Mouse (Mus musculus) heart, embryonic 15.5 days (tissue): ENCODE data around the gene Pou2f2. TPM values are rescaled to one million over a fixed set of nuclear protein-coding genes. Genes with fewer than 3 reads are reported as not detected.

Experiments used
- ATAC-seq: fragments of 200-750 bp; cut with Nextera tagmentation; replicated peaks from 2 replicates; pipeline ENCODE4 v1.8.0; 2017; ENCODE audit warnings: low read depth, moderate TSS enrichment; ENCODE audit not compliant: insufficient number of reproducible peaks, insufficient read depth, low FRiP score
- H3K27ac ChIP-seq: fragments of 300-500 bp; sonication (generic); 2 replicates; pipeline ENCODE4 v1.5.1; 2015; ENCODE audit warnings: mild to moderate bottlenecking, inconsistent platforms
- H3K27me3 ChIP-seq: fragments of 300-500 bp; sonication (generic); 2 replicates; pipeline ENCODE4 v1.6.1; 2015; ENCODE audit warnings: inconsistent platforms
- H3K36me3 ChIP-seq: fragments of 300-500 bp; sonication (generic); 2 replicates; pipeline ENCODE4 v1.6.1; 2015; ENCODE audit warnings: mild to moderate bottlenecking, inconsistent platforms
- H3K4me1 ChIP-seq: fragments of 300-500 bp; sonication (generic); replicated peaks from 2 replicates; pipeline ENCODE4 v1.6.1; 2015; ENCODE audit warnings: inconsistent platforms
- H3K4me2 ChIP-seq: fragments of 300-500 bp; sonication (generic); 2 replicates; pipeline ENCODE4 v1.6.1; 2015; ENCODE audit warnings: inconsistent platforms, mild to moderate bottlenecking, moderate library complexity
- H3K4me3 ChIP-seq: fragments of 300-500 bp; sonication (generic); 2 replicates; pipeline ENCODE4 v1.5.1; 2015; ENCODE audit warnings: mild to moderate bottlenecking, inconsistent platforms
- H3K9ac ChIP-seq: fragments of 300-500 bp; sonication (generic); 2 replicates; pipeline ENCODE4 v1.6.1; 2015; ENCODE audit warnings: mild to moderate bottlenecking, inconsistent platforms
- H3K9me3 ChIP-seq: fragments of 300-500 bp; sonication (generic); replicated peaks from 2 replicates; pipeline ENCODE4 v1.6.1; 2016; ENCODE audit warnings: inconsistent platforms
- WGBS: fragments of 180-500 bp; shearing (Covaris S2); methylation state at CpG from one replicate; pipeline ENCODE4 v1.1.7; 2015; ENCODE audit warnings: mixed read lengths; 5-methylcytosine and 5-hydroxymethylcytosine counted together
- polyA plus RNA-seq: library from polyadenylated mRNA; unstranded; fragments of >200 nt; fragmentation: Nextera tagmentation; extraction: Ambion mirVana; gene quantifications from 2 replicates; pipeline ENCODE4 v1.2.1, GENCODE M21; 2015

The Pou2f2 gene
- polyA plus RNA-seq, 1 experiment from 2014 or later: 0.49 TPM

DNA sequence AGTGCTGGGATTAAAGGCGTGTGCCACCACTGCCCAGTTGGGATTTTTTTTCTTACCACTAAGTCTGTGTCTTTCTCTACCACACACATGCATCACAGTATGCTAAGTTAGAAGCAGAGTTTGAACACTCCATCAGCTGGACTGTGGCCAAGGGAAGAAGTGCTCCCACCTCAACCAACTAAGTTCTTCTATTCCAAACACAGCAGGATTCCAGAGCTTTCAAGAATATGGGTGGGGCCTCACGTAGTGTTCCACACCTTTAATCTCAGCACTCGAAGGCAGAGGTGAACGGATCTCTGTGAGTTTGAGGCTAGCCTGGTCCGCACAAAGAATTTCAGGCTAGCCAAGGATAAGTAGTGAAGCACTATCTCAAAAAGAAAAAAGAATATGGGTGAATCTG, 13.4 kb downstream of the Pou2f2 start:
- ATAC-seq: no peak
- no peak overlapping the region for H3K4me3 ChIP-seq
- H3K27me3 ChIP-seq: peaks cover 46% of the 10 kb centered on the region
- no peak overlapping the region for H3K27ac ChIP-seq
- no peaks in the 10 kb centered on the region for H3K9me3 ChIP-seq
- H3K9ac ChIP-seq: no peak overlapping the region
- no peak overlapping the region for H3K4me2 ChIP-seq
- 70% methylated on average over 5 of the region's 5 CpGs for WGBS
- no peaks in the 10 kb centered on the region for H3K36me3 ChIP-seq
- no peaks in the 10 kb centered on the region for H3K4me1 ChIP-seq

DNA sequence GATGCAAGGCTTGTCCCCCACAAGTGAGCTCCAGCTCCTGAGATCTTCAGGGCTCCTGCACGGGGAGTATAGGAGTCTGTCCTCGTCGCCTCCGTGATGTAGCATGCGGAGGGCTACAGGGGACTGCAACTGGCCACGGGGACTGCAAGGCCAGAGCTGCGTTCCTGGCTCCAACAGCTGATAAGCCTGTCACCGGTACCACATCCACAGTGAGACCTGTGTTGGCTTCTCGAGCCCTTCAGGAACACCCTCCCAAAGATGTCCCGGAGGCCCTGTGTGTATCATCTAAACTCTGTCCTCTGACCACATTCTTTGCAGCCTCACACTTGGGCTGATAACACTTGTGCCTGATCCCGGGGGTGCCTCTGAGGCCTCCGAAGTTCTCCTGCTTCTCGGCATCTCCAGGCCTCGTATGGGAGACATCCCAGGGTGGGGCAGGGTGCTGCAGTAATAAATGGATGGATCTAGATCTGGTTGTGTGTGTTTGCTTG, 23.3 kb downstream of the Pou2f2 start:
- Histone ChIP-seq H3K27me3 (peaks cover 69% of the 10 kb centered on the region), H3K27ac (no peak overlapping the region), H3K36me3 (no peaks in the 10 kb centered on the region), H3K4me1 (no peaks in the 10 kb centered on the region), H3K9me3 (no peaks in the 10 kb centered on the region), H3K4me3 (no peak overlapping the region), H3K4me2 (no peak overlapping the region), H3K9ac (no peak overlapping the region)
- ATAC-seq: no peak
- 8% methylated on average over 14 of the region's 14 CpGs for WGBS

DNA sequence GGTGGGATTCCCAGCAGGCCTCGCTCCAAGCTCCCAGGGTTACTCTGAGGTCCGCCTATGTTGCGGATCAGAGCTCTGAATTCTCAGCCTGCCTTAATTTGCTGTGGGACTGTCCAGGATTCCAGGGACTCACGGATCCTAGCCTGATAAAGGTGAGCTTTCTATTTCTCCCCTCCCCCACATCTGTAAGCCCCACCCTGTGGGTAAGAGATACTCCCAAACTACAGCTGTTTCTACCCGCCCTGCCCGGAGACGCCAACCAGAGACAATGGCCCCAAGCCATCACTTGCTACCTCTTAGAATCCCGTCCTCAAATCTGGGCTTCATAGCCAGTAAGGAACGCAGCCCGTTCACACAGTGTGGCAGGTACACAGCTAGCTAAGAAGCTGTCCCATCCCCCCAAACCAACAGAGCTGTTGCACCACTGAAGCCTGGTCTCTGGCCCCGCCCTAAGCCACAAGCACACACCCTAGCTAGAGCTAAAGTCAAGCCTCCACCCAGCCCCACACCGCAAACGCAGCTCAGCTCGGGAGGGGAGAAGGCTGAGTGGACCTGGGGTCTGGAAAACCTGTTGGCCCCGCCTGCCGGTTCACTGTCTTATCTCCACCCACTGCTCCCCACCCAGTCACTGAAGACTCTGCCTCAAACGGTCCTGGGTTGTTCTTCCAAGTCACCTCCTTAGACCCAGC, 23.9 kb downstream of the Pou2f2 start:
- Histone ChIP-seq H3K36me3 (no peaks in the 10 kb centered on the region), H3K9ac (no peak overlapping the region), H3K4me2 (no peak overlapping the region), H3K27me3 (peaks cover 74% of the 10 kb centered on the region), H3K27ac (no peak overlapping the region), H3K9me3 (no peaks in the 10 kb centered on the region), H3K4me3 (no peak overlapping the region), H3K4me1 (no peaks in the 10 kb centered on the region)
- ATAC-seq: no peak; the same call in 1 of the 2 replicates
- WGBS: 8% methylated on average over 17 of the region's 17 CpGs

DNA sequence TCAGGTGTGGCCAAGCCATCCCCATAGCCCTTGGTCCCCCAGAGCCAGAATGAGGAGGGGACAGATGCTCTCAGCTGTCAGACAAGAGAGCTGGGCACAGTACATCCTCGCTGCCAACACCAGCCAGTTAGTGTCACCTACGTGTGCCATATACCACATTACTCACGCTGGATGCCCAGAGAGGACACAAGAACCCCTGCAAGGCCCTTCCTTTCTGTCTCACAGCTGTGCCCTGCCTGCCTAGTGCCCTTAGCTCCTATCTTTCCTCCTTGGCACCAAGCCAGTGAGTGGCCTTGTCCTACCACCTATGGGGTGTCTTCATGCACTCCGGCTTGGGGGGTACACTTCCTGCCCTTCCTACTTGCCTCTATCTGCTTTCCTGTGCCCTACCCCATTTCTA, 24.9 kb downstream of the Pou2f2 start:
- Histone ChIP-seq H3K27ac (no peak overlapping the region), H3K4me2 (no peak overlapping the region), H3K9me3 (no peaks in the 10 kb centered on the region), H3K36me3 (no peaks in the 10 kb centered on the region), H3K4me1 (no peaks in the 10 kb centered on the region), H3K4me3 (no peak overlapping the region), H3K9ac (no peak overlapping the region), H3K27me3 (peaks cover 81% of the 10 kb centered on the region)
- ATAC-seq: no peak
- 62% methylated on average over 4 of the region's 4 CpGs for WGBS

DNA sequence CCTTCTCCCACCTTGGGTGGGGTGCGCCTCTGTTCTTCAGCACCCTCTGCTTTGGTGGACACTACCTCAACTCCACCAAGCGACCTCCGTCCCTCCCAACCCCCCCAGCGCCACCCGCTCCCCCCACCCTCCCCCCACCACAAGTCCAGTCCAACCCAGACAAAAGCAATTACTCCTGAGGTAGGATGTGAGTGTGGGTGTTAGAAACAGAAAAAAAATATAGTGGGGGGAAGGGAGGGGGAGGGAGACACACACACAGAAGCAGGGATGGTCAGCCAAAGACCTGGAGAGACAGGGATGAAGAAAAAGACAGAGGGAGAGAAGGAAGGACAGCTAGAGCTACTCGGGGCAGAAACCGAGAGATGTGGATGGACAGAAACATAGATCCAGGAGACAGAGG, 25.7 kb downstream of the Pou2f2 start:
- Histone ChIP-seq H3K4me2 (no peak overlapping the region), H3K4me1 (no peaks in the 10 kb centered on the region), H3K27me3 (peaks cover 83% of the 10 kb centered on the region), H3K9ac (no peak overlapping the region), H3K27ac (no peak overlapping the region), H3K4me3 (no peak overlapping the region), H3K36me3 (no peaks in the 10 kb centered on the region), H3K9me3 (no peaks in the 10 kb centered on the region)
- no peak for ATAC-seq
- 47% methylated on average over 7 of the region's 7 CpGs for WGBS

DNA sequence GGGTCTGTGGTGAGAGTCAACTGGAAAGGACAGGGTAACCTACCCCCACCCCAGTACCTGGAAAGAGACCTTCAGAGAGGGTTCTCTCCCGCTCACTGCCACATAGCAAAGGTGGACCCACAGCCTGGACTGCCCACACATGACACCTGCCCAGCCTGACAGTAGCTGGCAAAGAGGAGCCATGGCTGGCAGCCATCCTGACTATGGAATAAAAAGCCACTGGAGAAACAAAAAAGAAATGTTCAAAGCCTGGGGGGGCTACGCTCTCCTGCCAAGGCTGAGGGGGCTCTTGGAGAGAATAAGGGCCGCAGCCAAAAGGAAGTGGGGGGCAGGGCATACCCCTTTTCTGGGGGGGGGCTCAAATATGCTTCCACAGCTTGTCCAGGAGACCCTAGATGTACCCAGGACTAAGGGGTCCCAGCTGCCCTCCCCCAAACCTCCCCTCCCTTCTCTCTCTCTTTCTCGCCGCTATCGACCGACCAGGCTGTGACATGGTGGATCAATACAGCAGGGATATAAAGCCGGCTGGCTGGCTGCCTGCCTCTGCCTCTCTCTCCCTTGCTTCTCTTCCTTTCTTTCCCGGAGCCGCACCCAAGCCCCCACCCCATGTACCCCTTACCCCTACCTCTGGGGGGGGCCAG, 27.5 kb downstream of the Pou2f2 start:
- H3K27ac ChIP-seq: no peak overlapping the region
- no peak for ATAC-seq
- H3K4me3 ChIP-seq: no peak overlapping the region
- H3K9me3 ChIP-seq: no peaks in the 10 kb centered on the region
- no peak overlapping the region for H3K4me2 ChIP-seq
- no peaks in the 10 kb centered on the region for H3K4me1 ChIP-seq
- no peaks in the 10 kb centered on the region for H3K36me3 ChIP-seq
- no peak overlapping the region for H3K9ac ChIP-seq
- 52% methylated on average over 10 of the region's 10 CpGs for WGBS
- H3K27me3 ChIP-seq: peaks cover 94% of the 10 kb centered on the region

DNA sequence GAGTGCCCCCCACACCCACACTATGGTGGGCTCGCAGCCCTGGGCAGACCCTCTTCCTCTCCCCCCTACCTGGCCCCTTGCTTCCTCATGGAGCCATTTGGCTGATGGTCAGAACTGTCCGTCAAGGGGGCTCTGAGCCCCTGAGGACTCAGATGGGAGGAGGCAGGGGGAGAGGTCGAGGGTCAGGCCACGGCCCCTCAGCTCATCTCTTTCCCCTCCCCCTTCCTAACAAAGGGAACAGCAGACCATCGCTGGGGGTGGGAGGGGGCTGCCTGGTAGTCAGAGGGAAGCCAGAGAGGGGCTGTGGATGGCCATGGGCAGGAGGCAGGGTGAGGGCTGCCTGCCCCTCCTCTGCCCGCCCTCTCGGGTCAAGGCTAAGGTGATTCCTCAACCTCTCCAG, 28.5 kb downstream of the Pou2f2 start:
- H3K9me3 ChIP-seq: no peaks in the 10 kb centered on the region
- 4% methylated on average over 7 of the region's 7 CpGs for WGBS
- H3K27ac ChIP-seq: no peak overlapping the region
- no peak overlapping the region for H3K4me2 ChIP-seq
- peaks cover 87% of the 10 kb centered on the region for H3K27me3 ChIP-seq
- no peak overlapping the region for H3K4me3 ChIP-seq
- no peaks in the 10 kb centered on the region for H3K36me3 ChIP-seq
- H3K4me1 ChIP-seq: no peaks in the 10 kb centered on the region
- H3K9ac ChIP-seq: no peak overlapping the region
- no peak for ATAC-seq

DNA sequence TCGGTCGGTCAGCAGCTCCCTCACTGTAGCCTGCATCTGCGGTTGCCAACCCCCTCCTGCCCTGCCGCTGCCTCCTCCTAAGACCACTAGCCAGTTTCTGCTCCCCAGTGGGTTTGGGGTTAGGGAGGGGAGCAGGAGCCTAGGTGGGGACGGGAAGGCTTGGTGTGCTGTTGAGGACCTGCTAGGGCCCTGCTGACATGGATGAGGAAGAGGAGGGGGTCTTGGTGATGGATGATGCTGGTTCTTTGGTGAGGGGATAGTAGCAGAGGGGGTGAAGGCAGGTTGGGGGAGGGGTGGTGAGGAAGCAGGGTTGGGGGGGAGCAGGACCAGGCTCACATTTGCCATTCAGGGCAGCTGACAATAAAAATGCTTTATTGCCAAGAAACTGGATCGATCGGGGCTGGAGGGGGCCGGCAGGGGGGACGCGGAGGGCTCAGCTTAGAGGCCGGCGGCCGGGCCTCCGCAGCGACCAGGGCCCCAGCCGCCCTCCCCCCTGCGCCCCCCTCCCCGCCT, 29.3 kb downstream of the Pou2f2 start:
- 4% methylated on average over 13 of the region's 18 CpGs for WGBS
- Histone ChIP-seq H3K4me3 (no peak overlapping the region), H3K9me3 (no peaks in the 10 kb centered on the region), H3K27me3 (peaks cover 86% of the 10 kb centered on the region), H3K27ac (no peak overlapping the region), H3K36me3 (no peaks in the 10 kb centered on the region), H3K4me1 (no peaks in the 10 kb centered on the region), H3K9ac (no peak overlapping the region), H3K4me2 (no peak overlapping the region)
- ATAC-seq: no peak; the same call in 1 of the 2 replicates

DNA sequence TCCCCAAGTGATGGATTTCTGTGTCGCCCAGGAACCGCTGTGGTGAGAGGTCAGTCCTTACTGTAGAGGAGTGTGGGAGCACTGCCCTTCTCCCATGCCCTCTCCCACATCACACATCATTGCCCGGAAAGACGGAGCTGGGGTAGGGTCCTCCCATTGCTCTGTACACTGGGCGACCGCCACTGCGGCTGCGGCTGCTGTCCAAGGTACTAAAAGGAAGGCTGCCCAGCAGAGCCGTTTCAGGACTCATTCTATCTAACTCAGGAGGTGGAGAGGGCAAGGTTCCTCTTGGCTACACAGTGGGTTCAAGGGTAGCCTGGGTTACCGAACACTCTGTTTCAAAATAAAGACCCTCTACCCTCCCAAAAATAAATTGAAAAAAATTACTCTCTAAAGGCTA, 33.6 kb downstream of the Pou2f2 start:
- no peaks in the 10 kb centered on the region for H3K4me1 ChIP-seq
- no peak overlapping the region for H3K9ac ChIP-seq
- 8% methylated on average over 10 of the region's 10 CpGs for WGBS
- ATAC-seq: no peak
- H3K4me3 ChIP-seq: no peak overlapping the region
- no peaks in the 10 kb centered on the region for H3K36me3 ChIP-seq
- H3K27me3 ChIP-seq: peaks cover 51% of the 10 kb centered on the region
- no peak overlapping the region for H3K27ac ChIP-seq
- no peaks in the 10 kb centered on the region for H3K9me3 ChIP-seq
- no peak overlapping the region for H3K4me2 ChIP-seq

DNA sequence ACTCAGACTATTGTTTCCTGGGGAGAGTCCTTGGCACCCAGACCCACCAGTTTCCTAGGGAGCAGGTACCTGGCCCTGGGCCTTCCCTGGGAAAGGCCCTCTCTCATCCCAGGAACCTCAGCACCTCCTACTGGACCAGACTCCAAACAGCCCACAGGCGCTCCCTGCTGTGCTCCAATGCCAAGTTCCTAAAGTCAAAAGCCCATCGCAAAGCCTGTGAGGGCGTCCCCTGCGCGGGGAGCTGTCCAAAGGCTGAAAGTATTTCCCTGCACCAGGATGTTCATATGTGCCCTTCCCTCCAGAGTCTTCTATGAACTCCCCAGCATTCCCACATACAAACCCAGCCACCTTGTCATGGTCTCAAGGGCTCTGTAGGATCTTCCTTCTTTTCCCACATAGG, 37.8 kb downstream of the Pou2f2 start:
- Histone ChIP-seq H3K4me3 (no peak overlapping the region), H3K9ac (no peak overlapping the region), H3K4me2 (no peak overlapping the region), H3K27me3 (peaks cover 29% of the 10 kb centered on the region), H3K36me3 (no peaks in the 10 kb centered on the region), H3K4me1 (no peaks in the 10 kb centered on the region), H3K9me3 (no peaks in the 10 kb centered on the region), H3K27ac (no peak overlapping the region)
- ATAC-seq: 0 out of 2 replicates have a peak, but pooled peaks have one; percentile 27
- under 1% methylated on average over 5 of the region's 5 CpGs for WGBS

DNA sequence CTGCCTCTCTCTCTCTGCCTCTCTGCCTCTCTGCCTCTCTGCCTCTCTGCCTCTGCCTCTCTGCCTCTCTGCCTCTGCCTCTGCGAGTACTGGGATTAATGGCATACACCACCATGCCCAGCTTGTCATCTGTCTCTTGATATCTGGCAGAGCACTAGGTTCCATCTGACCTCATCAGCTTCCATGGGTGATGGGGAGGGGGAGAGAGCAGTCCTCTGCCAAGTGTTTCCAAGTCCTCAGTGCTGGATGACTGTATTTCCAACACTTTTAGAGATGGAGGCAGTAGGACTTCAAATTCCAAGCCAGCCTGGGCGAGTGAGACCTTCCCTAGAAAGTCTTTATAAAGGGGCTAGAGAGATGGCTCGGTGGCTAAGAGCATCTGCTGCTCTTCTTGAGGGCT, 42.0 kb downstream of the Pou2f2 start:
- Histone ChIP-seq H3K27me3 (peaks cover 51% of the 10 kb centered on the region), H3K9ac (no peak overlapping the region), H3K4me2 (no peak overlapping the region), H3K36me3 (no peaks in the 10 kb centered on the region), H3K4me1 (peaks cover 3% of the 10 kb centered on the region), H3K4me3 (no peak overlapping the region), H3K27ac (no peak overlapping the region), H3K9me3 (no peaks in the 10 kb centered on the region)
- ATAC-seq: no peak
- WGBS: 39% methylated on average over 3 of the region's 3 CpGs
